Mouse (Mus musculus): ENCODE data around the gene Mef2b.
A peak's percentile ranks its signal among the peaks of the same experiment; 100 is the strongest.

The Mef2b gene

DNA sequence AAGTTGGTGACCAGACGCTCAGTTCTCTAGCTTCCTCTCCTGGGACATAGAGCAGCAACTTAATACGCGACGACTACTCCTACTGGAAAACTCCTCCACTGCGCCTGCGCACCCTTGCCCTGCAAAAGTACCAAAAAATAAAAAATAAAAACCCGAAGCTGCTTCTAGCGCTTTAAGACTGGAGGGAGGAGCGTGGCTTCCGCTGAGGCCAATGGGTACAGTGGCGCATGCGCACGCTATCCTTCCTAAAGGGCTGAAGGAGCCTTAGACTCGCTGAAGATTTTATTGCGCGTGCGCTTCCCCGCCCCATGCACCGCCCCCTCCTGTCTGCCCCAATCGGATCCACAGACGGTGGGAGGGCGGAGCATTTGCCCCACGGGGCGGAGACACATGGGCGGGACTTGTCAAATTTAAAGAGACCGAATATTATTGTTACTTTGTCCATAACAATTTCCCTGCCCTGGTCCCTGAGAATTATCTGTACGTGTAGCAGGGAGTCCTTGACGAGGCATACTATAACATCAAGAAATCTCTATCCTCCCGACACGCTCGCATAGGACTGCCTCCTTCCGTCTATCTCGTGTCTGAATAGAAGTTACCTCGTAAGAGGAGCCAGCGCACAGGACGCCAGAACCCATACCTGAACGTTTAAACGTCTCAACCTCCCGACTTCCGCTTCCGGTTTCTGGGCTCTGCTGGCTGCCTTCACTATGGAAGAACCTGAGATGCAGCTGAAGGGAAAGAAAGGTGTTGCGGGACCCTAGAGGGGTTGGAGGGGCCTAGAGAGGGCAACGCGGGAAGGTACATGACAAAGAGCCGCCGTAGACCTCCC is at the start of gene Mef2b, which contains the start of the genes Rfxank and Borcs8:
TSS of gene Mef2b (plus strand) at position 686 of the 832 bp plus-strand sequence.
TSS of gene Rfxank (minus strand) at position 129 of the 832 bp plus-strand sequence.
TSS of gene Borcs8 (plus strand) at position 474 of the 832 bp plus-strand sequence.
- peak; percentile 97 to 98 for DNase-seq (ENCODE audit: low spot score in 2 of 2)

DNA sequence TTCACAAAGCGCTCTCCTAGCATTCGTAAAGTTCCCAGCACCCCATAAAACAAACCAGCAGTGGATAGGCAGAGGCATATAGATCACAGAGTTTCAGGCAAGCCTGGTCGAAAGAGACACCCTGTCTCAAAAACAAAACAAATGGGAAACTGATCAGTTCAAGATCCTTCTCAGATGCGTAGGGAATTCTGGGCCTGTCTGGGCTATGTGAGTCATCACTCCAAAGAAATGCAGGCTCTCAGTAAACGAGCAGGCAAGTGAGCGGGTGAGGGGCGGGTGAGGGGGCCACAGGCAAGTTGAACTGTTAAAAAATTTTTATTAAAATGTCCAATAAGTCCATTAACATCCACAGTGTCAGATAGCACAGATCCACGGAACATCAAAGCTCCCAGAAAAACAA is 46.7 kb upstream of the Mef2b start:
- DNase-seq (ENCODE audit: low spot score in 2 of 2), result no peak

DNA sequence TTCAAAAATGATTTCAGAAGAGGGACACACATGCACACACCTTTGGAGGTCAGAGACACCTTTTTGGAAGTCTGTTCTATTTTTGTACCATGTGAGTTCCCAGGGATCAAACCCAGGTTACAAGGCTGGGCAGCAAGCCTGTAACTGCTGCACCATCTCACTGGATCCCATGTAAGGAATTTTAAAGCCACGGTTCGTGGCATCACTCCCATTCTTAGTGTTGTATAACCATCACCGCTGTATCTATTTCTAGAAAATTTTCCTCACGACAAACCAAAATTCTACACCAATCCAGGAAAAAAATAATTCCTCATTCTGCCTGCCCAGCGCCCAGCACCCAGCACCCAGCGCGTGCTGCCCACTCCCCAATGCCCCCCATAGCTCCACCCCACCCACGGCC is 40.2 kb upstream of the Mef2b start:
- no peak for DNase-seq (ENCODE audit: low spot score in 2 of 2)

DNA sequence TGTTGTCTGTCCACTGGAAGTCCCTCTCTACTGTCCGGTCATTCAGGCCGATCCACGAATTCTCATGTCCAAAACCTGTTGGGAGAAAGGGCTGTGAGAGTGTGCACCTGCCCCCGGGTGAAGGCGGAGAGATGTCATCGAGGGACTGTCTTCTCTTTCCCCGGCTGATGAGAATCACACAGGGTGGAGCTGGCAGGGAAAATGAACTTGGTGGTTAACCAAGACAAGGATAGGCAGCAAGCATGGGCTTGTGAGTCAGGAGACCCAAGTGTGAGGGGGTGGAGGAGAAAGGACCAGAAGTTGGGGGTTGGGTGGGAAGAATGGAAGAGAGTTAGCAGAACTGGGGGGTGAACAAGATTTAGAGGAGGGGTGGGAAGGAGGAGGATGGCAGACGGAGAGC is 39.3 kb upstream of the Mef2b start:
- DNase-seq (ENCODE audit: low spot score in 2 of 2), result no peak

DNA sequence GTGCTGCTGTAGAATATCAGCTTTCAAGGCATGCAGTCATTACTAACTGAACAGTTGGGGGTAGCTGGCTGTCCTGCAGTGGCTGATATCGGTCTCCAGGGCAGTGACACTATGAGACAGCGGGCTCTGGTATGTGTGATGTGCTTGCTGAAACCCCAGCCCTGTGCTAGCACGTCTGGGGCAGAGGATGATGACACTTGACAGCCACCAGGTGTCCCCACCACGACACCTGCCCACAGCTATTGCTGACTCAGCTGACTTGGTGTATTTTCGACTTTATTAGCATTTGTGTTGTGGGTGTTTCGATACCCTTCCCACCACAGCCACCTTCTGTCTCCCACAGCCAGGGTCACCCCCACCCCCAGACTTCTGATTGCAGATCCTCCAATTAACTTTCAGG is 35.0 kb upstream of the Mef2b start:
- no peak for DNase-seq (ENCODE audit: low spot score in 2 of 2)

DNA sequence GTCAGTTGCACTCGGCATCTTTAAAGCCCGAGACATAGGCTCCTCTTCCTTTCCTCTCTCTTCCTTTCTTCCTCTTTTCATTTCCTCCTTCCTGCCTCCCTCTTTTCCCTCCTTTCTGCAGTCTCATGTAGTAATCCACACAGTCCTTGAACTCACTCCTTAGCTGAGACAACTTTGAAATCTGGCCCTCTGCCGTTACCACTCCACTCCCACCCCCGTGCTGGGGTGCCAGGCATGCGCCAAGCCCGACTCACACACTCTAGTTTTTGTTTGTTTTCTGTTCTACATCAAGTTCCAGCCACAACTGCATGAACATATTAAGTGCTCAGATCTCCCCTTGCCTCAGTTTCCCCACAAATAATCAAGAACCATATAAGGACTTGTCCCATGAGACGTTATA is 34.6 kb upstream of the Mef2b start:
- DNase-seq (ENCODE audit: low spot score in 2 of 2), result no peak

DNA sequence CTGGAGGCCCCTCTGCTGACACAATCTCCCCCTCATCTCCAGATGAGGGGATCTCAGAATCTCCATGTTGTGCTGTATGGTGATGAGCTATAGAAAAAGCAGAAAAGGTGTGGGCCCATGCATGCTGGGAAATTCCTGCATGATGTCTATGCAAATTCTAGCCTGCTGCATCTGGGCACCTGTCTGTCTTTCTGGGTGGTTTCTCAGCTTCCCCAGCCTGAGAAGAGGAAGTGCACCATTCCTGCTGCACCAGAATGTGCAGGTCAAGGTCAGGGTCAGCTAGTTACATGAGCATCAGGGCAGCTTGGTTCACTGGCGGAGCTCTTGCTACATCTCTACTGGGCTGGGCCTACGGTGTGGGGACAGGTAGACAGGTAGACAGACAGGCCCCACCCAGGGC is 29.1 kb upstream of the Mef2b start:
- no peak for DNase-seq (ENCODE audit: low spot score in 2 of 2)

DNA sequence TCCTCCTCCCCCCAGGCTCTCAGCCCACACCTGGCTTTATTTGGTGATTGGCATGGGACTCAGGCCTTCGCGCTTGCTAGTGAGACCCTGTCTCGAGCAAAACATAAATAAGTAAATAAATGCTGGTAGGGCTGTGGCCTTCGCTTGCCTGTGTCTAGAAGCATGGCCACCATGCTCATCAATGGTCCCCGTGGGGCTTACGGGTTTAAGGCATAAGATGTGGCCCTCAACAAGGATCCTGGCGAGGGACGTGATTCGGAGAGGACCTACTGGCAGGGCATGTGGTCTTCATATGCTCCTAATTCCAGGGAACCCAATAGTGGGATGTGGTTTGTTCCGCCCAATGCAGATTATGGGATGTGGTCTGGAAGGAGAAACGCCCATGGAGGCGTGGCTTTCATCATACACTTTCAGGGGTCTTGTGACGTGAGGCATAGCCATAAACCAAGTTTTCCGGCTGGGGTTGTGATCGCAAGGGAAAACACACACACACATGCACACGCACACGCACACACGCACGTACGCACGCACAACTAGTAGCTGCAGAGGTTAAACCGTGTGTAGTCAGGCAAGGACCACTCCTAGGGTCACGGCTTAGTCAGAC is 28.2 kb upstream of the Mef2b start:
- no peak for DNase-seq (ENCODE audit: low spot score in 2 of 2)

DNA sequence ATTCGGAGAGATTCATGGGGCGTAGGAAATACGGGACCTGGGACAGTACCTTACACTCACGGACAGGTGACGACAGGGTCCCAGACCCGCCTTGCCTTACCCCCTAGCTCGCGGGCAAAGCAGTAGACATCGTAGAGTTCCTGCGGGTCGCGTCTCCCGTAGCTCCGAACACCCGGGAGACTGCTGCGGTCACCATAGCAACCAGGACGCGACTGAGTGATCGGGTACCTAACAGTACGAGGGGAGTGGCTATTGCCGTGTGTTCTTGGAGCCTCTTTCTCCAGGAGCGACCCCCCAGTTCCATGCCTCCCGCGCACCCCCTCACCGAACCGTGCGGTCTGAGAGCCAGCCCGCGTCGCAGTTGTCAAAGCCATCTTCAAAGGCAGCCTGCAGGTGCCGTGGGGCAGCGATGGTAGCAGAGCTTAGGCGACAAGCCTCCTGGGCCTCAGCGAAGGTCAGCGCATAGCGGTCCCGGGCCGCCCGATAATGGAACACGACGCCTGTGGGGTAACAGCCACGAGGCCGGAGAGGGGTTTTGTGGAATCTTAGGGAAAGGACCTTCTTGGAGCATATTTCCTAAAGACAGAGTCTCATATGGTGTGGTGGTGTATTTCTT is 27.0 kb upstream of the Mef2b start:
- no peak for DNase-seq (ENCODE audit: low spot score in 2 of 2)

DNA sequence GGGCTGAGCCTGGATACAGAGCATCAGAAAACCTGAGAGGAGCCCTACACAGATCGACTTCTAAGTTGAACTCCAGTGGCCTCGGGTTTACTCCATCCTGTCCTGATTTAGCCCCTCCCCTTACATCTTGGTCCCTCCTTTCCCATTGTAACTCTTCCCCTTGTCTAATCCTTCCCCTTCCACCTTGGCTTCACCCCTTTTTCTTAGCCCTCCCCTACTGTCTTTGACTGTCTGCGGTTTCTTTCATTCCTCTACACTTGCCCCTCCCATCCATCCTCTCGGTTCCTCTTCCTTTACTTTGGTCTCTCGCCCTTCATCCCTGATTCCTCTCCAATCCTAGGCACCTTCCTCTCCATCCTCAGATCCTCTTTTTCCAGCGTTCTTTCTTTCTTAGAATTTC is 25.0 kb upstream of the Mef2b start:
- DNase-seq (ENCODE audit: low spot score in 2 of 2), result no peak

DNA sequence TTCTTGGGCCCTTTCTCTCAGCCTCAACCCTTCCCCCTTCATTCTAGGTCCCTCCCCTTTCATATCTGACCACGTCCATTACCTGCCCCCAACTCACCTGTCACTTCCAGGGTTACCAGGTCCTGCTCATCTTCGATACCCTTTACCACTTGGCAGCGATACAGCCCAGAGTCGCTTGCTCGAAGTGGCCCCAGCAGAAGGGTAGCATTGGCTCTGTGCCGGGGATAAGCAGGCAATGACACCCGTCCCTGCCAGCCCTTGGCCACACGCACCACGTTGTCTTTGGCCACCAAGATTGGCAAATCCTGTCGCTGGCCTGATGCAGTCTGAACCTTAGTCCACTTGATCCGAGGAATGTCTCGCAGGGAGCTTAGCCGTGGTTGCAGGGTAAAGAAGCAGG is 24.6 kb upstream of the Mef2b start:
- DNase-seq (ENCODE audit: low spot score in 2 of 2), result no peak

DNA sequence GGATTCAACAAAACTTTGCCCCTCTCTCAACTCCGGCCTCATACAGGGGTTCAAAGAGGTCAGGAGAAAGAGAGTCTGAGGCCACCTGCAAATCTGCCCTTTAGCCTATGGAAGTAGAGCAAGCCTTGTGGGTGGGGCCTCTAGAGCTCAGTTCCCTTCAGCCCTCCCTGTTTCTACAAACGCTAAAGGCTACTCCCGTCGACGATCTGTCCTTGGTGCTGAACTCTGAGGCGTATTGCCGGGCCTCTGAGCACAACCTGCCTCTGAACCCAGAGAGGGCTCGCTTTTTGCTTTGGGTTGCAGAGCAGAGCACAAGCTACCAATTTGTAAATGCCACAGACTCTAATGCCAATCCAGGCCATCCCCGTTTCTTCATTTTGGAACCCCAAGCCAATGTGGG is 21.9 kb upstream of the Mef2b start:
- DNase-seq (ENCODE audit: low spot score in 2 of 2), result no peak

DNA sequence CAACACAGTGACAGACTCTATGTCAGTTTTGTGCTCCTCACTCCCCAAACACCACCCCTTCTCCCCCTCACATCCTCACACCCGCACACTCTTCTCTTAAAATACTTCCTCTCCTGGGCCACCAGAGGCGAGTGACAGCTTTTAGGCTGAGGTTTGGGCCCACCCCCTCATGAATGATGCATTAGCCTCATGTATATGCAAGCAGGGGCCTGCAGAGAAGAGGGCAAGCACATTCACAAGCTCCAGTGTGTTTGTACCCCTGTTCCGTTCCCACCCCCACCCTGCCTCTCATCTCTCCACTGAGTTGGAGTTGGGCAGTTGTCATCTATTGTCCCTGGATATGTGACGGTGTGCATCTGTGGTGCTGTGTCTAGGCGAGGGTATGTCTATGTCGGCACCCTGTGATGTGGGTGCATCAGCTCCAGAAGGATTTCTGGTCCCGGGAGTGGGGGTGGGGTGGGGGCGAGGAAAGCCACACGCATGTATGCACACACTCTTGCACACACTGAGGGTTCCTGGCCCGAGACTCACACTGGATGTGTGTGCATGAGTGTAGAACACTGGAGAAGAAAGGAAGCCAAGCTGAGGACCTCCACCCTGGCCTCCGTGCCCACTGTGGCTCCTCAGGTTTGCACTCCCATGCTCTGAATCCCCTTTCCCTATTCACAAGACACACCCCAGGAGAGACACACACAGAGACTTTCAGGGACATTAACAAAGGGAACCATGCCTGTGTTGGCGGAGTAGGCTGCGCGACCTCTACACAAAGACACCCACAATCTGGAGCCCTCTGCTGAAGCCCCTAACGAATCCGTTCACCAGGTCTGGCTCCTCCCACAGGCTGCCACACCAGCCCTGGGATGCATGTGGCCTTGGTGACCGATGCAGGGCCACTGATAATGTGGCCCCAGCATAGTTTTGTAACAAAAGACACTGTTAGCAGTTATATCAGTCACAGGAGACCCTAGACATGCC is 20.5 kb upstream of the Mef2b start:
- peak; percentile 70 to 86 for DNase-seq (ENCODE audit: low spot score in 2 of 2)

DNA sequence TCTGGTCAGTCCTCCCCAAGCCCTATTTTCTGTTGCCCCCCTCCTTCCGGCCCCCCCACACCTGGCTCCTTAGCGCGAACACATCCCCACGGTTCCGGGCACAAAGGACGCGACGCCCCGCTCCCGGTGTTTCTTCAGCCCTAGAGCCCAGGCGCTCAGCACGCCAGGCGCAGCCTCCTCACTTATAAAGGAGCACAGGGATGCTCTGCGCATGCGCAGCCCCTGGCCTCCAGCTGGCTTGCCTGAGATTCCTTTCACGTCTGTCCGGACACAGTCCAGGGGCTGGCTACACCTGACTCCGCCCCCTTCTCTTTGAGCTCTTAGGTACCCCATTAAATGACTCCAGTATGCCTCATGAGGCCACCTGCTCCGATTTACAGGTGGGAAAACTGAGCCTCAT is 18.8 kb upstream of the Mef2b start, which contains the start of gene Ncan:
TSS of gene Ncan (minus strand) at position 207 of the 400 bp plus-strand sequence.
- DNase-seq (ENCODE audit: low spot score in 2 of 2), result peak; percentile 88 to 89

DNA sequence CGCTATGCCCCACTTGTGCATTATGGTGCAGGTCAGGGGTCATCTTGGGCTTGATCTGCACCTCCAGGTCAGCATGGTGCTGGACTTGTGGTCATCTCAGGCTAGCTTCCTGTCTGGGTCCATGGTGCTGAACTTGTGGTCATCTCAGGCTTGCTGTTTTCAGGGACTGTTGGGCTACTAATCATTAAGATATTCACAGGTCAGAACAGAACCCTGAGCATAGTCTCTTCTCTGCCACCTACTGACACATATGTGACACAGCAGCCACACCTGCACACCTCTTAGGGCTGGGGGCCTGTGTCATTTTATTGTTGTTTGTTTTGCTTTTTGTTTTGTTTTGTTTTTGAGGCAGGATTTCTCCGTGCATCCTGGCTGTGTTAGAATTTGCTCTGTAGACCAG is 16.6 kb upstream of the Mef2b start:
- DNase-seq (ENCODE audit: low spot score in 2 of 2), result no peak

DNA sequence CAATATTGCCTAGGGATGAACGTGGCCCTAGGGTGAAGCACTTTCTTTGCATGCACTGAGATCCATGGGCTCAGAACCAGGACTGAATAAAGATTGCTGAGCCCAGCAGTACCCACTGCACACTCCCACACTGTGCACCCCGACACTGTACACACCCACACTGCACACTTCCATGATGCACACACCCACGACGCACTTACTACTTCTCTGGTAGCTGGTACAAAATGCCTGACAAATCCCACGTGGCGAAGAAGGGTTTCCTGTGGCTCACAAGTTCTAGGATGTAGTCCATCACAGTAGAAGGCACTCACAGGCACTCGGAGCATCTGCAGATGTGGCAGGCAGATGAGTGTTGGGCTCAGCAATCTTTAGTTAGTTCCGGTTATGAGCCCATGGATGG is 14.5 kb upstream of the Mef2b start:
- no peak for DNase-seq (ENCODE audit: low spot score in 2 of 2)

DNA sequence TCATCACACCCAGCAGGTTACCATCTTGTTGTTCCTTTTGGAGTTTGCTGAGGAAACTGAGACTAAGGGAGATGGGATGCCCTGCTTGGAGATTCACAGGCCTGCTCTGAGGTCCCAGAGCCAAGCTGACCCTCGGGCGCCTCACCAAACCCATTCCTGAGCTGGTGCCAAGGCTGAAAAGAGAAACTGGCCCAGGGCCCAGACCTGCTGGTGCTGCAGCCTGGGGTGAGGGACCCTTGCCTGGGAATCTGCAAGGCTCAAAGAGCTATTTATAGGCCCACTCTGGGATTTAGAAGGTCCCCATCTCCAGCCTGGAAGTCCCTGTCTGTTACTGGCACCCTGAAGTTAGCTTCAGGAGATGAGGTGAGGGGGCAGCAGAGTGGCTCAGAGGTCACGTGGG is 11.1 kb upstream of the Mef2b start:
- peak; percentile 61 to 74 for DNase-seq (ENCODE audit: low spot score in 2 of 2)

DNA sequence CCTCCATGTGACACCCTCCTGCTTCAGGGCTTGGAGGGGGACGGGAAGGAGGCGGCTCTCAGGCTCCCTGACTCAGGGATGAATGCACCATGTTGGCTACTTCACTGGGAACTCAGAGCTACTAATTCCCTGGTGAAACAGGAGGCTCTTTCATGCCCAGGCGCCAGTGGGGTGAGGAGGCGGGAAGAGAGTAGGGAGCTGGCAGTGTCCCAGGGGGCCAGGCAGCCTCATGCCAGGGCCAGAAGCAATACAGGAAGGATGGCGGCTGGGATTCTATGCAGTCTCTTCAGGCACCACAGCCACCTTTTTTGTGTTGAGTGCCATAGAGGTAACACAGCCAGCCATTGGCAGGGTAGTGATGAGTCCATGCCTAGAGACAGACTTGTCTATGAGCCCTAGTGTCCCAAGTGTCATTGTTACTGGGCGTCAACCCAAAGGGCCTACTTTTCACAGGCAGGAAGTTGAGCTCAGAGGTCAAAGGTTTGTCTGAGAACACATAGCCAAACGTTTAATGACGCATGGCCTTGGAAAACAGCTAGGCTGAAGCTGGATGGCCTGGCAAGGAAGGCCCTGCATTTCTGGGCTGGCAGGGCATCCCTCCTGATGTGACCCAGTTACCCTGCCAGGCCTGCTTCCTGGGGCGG is 10.1 kb upstream of the Mef2b start:
- DNase-seq (ENCODE audit: low spot score in 2 of 2), result peak; percentile 76 to 86

DNA sequence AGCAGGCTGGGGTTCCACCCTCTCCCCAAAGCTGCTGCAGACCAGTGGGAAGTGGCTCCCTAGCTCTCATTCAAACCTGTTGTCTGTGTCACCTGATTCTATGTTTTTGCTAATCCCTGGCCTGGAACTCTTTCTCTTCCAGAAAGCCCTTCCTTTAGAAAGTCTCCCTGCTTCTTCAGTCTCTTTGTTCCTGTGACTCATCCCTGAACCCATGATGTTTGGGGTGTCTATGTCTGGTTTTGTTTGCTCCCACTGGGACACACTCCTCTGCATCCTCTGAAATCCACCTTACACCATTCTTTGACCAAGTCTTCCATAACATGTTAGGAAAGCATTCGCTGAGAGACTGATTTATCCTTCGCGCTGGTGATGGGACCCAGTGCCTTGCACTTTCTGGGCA is 9.4 kb upstream of the Mef2b start:
- no peak for DNase-seq (ENCODE audit: low spot score in 2 of 2)

DNA sequence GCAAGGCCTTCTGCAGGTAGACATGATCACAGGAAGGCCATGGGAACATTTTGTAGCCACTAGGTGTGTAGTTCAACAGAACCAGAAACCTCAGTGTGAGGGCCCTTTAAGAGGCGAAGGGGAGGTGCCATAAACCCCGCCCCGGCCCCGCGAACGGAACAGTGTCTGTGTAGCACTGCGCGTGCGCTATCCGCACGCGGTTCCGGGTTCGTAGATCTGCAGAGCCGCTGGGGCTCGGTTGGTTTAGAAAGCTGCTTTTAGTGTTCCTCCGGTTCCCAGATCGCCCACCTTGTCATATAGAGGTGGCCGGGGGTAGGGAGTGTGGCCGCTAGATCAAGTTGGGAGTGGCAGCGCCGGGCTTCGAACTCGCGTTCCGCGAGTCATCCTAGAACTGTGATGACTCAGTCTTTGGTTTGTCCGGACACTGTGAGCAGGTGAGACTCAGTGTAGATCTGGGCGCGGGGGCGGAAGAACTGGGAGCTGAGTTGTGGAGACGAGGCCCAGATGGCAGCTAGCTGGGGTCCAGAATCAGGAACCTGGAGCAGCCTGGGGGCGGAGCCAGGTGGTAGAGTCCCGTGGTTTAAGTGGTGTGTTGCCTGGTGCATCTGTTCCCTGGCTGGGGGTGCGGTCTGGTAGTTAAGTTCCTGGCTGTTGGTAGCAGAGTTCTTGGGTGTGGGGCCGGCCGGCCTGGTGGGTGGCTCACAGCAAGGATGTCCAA is 8.2 kb upstream of the Mef2b start, which contains the start of gene Nr2c2ap:
TSS of gene Nr2c2ap (plus strand) at position 168 of the 718 bp plus-strand sequence.
- DNase-seq (ENCODE audit: low spot score in 2 of 2), result peak; percentile 63 to 74

Measured in frontal cortex, postnatal 10 days (tissue).